Comparison of ENCODE assay signal across 8 mouse cellular contexts in genomic region chr10:61978112-61978865, GRCm38 (mm10). TPM values are rescaled to one million over a fixed set of nuclear protein-coding genes. Genes with fewer than 3 reads are reported as not detected.
DNase-seq lines count a peak whose midpoint lies in the region; ATAC-seq and TF ChIP-seq lines count a peak whose summit lies in the region.

No protein-coding gene starts in this region.

- H3K9me3 ChIP-seq in ES-Bruce4 (replicated peaks; ENCODE audit: control insufficient read depth, insufficient read depth, low read length, poor library complexity, severe bottlenecking), result no peaks in the 10 kb centered on the region
- no peaks in the 10 kb centered on the region for H3K9me3 ChIP-seq in embryonic facial prominence, embryonic 15.5 days (replicated peaks)
- H3K9me3 ChIP-seq in hindbrain, embryonic 12.5 days (replicated peaks), result no peaks in the 10 kb centered on the region; the same call in 1 of the 2 replicates
- H3K9me3 ChIP-seq in limb, embryonic 10.5 days (replicated peaks), result no peaks in the 10 kb centered on the region

- H3K4me2 ChIP-seq in embryonic facial prominence, embryonic 15.5 days (replicated peaks), result peak overlapping the region; percentile 89
- H3K4me2 ChIP-seq in hindbrain, embryonic 12.5 days (replicated peaks), result peak overlapping the region; percentile 76

- H3K4me1 ChIP-seq in ES-Bruce4 (ENCODE audit: control insufficient read depth, insufficient read depth, low read length), result no peaks in the 10 kb centered on the region
- peaks cover 29% of the 10 kb centered on the region for H3K4me1 ChIP-seq in embryonic facial prominence, embryonic 15.5 days
- H3K4me1 ChIP-seq in hindbrain, embryonic 12.5 days, result peaks cover 22% of the 10 kb centered on the region
- peaks cover 42% of the 10 kb centered on the region for H3K4me1 ChIP-seq in limb, embryonic 10.5 days

- no peak for TF ChIP-seq POLR2A in ES-Bruce4 (IDR thresholded peaks at IDR 0.05; ENCODE audit: insufficient read depth, low read length)

- WGBS in embryonic facial prominence, embryonic 15.5 days, result under 1% methylated on average over 65 of the region's 65 CpGs
- whole genome bisulfite sequencing in hindbrain, embryonic 12.5 days, result under 1% methylated on average over 64 of the region's 65 CpGs
- under 1% methylated on average over 65 of the region's 65 CpGs for WGBS in limb, embryonic 10.5 days

- no peaks in the 10 kb centered on the region for H3K36me3 ChIP-seq in ES-Bruce4 (ENCODE audit: control insufficient read depth, insufficient read depth, low read length, poor library complexity, severe bottlenecking)
- no peaks in the 10 kb centered on the region for H3K36me3 ChIP-seq in embryonic facial prominence, embryonic 15.5 days
- H3K36me3 ChIP-seq in hindbrain, embryonic 12.5 days, result no peaks in the 10 kb centered on the region
- H3K36me3 ChIP-seq in limb, embryonic 10.5 days, result no peaks in the 10 kb centered on the region

- DNase-seq in adrenal gland, adult 18-20 months (ENCODE audit: low spot score in 2 of 2), result peak; percentile 31 to 38
- DNase-seq in adrenal gland, adult 8-10 months, result no peak
- peak; percentile 74 for DNase-seq in limb, embryonic 10.5 days (ENCODE audit: low spot score)
- peak; percentile 71 for DNase-seq in neural tube, embryonic 10.5 days (ENCODE audit: extremely low spot score, low spot score)
- DNase-seq in spleen, postnatal 36 days (ENCODE audit: low spot score in 2 of 2), result no peak

- TF ChIP-seq CTCF in ES-Bruce4 (IDR thresholded peaks at IDR 0.05; ENCODE audit: low read depth, low read length), result peak; percentile 0

- ATAC-seq in embryonic facial prominence, embryonic 15.5 days (ENCODE audit: insufficient number of reproducible peaks, low FRiP score, low TSS enrichment, low read depth), result no peak; the same call in 1 of the 2 replicates
- peak; percentile 62; the same call in 1 of the 2 replicates for ATAC-seq in hindbrain, embryonic 12.5 days (ENCODE audit: low FRiP score)

- H3K4me3 ChIP-seq in ES-Bruce4 (ENCODE audit: low read depth, low read length), result peak overlapping the region; percentile 82
- peak overlapping the region; percentile 48 for H3K4me3 ChIP-seq in embryonic facial prominence, embryonic 15.5 days (replicated peaks)
- peak overlapping the region; percentile 40 for H3K4me3 ChIP-seq in hindbrain, embryonic 12.5 days
- peak overlapping the region; percentile 60 for H3K4me3 ChIP-seq in limb, embryonic 10.5 days

- H3K27me3 ChIP-seq in ES-Bruce4 (ENCODE audit: control insufficient read depth, insufficient read depth, low read length, poor library complexity, severe bottlenecking), result peaks cover 7% of the 10 kb centered on the region; the same call in 1 of the 2 replicates
- peaks cover 55% of the 10 kb centered on the region for H3K27me3 ChIP-seq in embryonic facial prominence, embryonic 15.5 days
- peaks cover 85% of the 10 kb centered on the region for H3K27me3 ChIP-seq in hindbrain, embryonic 12.5 days
- H3K27me3 ChIP-seq in limb, embryonic 10.5 days (ENCODE audit: low read depth, poor library complexity, severe bottlenecking), result peaks cover 77% of the 10 kb centered on the region

- no peak overlapping the region for H3K27ac ChIP-seq in ES-Bruce4 (ENCODE audit: insufficient read depth, low read length)
- H3K27ac ChIP-seq in embryonic facial prominence, embryonic 15.5 days (replicated peaks), result 0 out of 2 replicates have a peak overlapping the region, but pooled peaks have one; percentile 12
- no peak overlapping the region for H3K27ac ChIP-seq in hindbrain, embryonic 12.5 days
- peak overlapping the region; percentile 74 for H3K27ac ChIP-seq in limb, embryonic 10.5 days

- H3K9ac ChIP-seq in ES-Bruce4 (ENCODE audit: low read depth, poor library complexity, severe bottlenecking), result peak overlapping the region; percentile 66
- peak overlapping the region; percentile 37 for H3K9ac ChIP-seq in embryonic facial prominence, embryonic 15.5 days
- H3K9ac ChIP-seq in hindbrain, embryonic 12.5 days, result peak overlapping the region; percentile 53

- TF ChIP-seq EP300 in ES-Bruce4 (IDR thresholded peaks at IDR 0.05; ENCODE audit: insufficient read depth, low read depth, low read length), result no peak

RNA-seq across cellular contexts. Expression of gene Col13a1, which starts 0.6 kb away (rescaled TPM):
- 10 to 100 TPM in 1 of 2 experiments, 1 to 10 TPM in 1; 5.9 to 11.7 TPM for total RNA-seq in adrenal gland, adult 18-20 months (2021)
- total RNA-seq in adrenal gland, adult 8-10 months (2022), result 10 to 100 TPM in 2 of 4 experiments, 1 to 10 TPM in 2; 7.9 to 12.3 (median 10.3) TPM
- polyA plus RNA-seq in ES-Bruce4 (2011; ENCODE audit: insufficient read depth, insufficient read length, low read depth, missing spikeins), result 0.59 and 1.0 TPM in 2 replicates
- 13.1 and 17.2 TPM in 2 replicates for polyA plus RNA-seq in embryonic facial prominence, embryonic 15.5 days (2015; fragmentation: Nextera tagmentation; extraction: Ambion mirVana)
- polyA plus RNA-seq in hindbrain, embryonic 12.5 days (2016; fragmentation: Nextera tagmentation; extraction: Ambion mirVana), result 3.2 and 3.9 TPM in 2 replicates
- polyA plus RNA-seq in limb, embryonic 10.5 days (2016; fragmentation: Nextera tagmentation; extraction: Ambion mirVana), result 2.7 and 2.9 TPM in 2 replicates

Comparison
In these comparisons a context has a peak if more than half of its experiments do, and no peak if none do; other contexts are left out.
1. DNase-seq: peak in adrenal gland, adult 18-20 months (2 of 2), limb, embryonic 10.5 days (single experiment) and neural tube, embryonic 10.5 days (single experiment); none in adrenal gland, adult 8-10 months (single experiment) and spleen, postnatal 36 days (0 of 2).
2. H3K27ac ChIP-seq: peak in embryonic facial prominence, embryonic 15.5 days (single experiment) and limb, embryonic 10.5 days (single experiment); none in ES-Bruce4 (single experiment) and hindbrain, embryonic 12.5 days (single experiment).
3. Peak in every context shown above with its lines, with median percentiles within 50 percentile points of each other: H3K4me3 ChIP-seq and H3K9ac ChIP-seq.